Mouse (Mus musculus) liver, postnatal 0 days (tissue): Measurements from ENCODE around the gene Pcbp4.

Source experiments
- CTCF ChIP-seq: sonication (generic); IDR thresholded peaks from 2 replicates; pipeline ENCODE4 v1.5.1; 2016; ENCODE audit warnings: antibody characterized with exemption, low read depth
- EP300 ChIP-seq: IDR thresholded peaks from 2 replicates; pipeline ENCODE4 v1.6.1; 2016; ENCODE audit warnings: antibody characterized with exemption, low read depth, mild to moderate bottlenecking

DNA sequence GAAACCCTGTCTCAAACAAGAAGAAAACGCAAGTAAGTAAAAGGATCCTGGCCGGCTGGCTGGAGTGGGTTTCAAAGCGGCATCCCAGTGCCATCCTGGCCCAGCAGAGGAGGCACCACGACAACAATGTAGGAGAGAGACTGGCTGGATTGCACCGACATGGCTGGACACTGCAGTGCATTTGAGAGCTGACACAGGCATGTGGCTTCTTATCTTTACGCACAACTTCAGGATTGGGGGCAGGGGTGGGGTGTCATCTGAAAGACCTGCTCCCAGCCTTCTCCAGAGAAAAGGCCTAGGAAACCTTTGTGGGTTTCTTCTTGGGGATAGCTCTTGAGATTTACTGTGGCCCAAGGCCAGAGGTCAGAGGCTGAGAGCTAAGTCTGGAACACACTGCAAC lies 41.4 kb upstream of the Pcbp4 start:
- TF ChIP-seq CTCF = no peak
- TF ChIP-seq EP300 = no peak
